Mouse (Mus musculus) cerebellum, adult 9-11 months (tissue): ENCODE results near the gene Fam185a.

Experiments
- DNase-seq: peaks from one replicate; pipeline ENCODE4 v3.0.0; 2022

Gene Fam185a

GRCm38 (mm10) chr5:21424614-21425602 lies at the start of gene Fam185a, which contains the start of gene Ccdc146:
TSS of gene Fam185a (plus strand) at chr5:21424958.
TSS of gene Ccdc146 (minus strand) at chr5:21424677.
- DNase-seq = peak; percentile 97

- no peak for DNase-seq
Measured at GRCm38 (mm10) chr5:21376935-21377334, 47.8 kb upstream of the Fam185a start.

GRCm38 (mm10) chr5:21378397-21378796 lies 46.4 kb upstream of the Fam185a start:
- no peak for DNase-seq

GRCm38 (mm10) chr5:21381986-21382385 lies 42.8 kb upstream of the Fam185a start:
- DNase-seq = no peak

GRCm38 (mm10) chr5:21382678-21383077 lies 42.1 kb upstream of the Fam185a start:
- DNase-seq = no peak

GRCm38 (mm10) chr5:21383392-21384251 lies 41.1 kb upstream of the Fam185a start:
- no peak for DNase-seq

- DNase-seq = no peak
Measured at GRCm38 (mm10) chr5:21384252-21384960, 40.4 kb upstream of the Fam185a start.

DNA sequence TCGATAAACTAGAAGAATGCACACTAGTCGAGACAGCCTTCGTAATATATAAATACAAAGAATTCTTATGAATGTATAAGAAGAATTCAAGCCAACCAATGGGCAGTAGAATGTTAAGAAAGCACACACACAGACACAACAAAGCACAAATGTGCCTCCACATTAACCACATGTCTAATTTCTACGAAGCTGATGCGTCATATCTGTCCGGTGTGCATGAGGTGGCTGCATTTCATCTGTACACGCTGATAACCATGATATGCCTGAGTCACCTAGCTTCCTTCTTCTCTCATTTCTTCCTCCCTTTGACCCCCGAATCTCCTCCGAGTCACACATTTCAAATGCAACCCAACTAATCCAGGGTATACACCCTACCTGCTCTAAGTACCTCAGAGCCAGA lies 39.8 kb upstream of the Fam185a start:
- no peak for DNase-seq

DNA sequence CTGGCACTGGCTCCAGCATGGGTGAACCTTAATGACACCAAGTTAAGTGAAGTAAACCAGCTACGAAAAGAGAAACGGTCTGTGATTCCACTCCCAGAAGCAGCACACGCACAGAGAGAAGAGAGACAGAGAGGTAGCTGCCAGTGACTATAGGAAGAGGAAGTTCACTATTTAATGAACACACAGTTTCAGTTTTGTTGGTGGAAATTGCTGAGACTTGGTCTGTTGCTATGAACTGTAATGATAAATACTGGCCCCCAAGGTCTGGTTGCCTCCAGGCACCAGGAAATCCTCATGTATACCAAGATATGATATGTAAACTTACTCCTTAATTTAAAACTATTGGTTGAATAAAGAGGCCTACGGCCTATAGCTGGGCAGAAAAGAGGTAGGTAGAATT lies 38.3 kb upstream of the Fam185a start:
- DNase-seq = no peak

GRCm38 (mm10) chr5:21387340-21387739 lies 37.4 kb upstream of the Fam185a start:
- no peak for DNase-seq

GRCm38 (mm10) chr5:21388855-21389254 lies 35.9 kb upstream of the Fam185a start:
- no peak for DNase-seq

- no peak for DNase-seq
Measured at GRCm38 (mm10) chr5:21391616-21392384, 33.0 kb upstream of the Fam185a start.

DNA sequence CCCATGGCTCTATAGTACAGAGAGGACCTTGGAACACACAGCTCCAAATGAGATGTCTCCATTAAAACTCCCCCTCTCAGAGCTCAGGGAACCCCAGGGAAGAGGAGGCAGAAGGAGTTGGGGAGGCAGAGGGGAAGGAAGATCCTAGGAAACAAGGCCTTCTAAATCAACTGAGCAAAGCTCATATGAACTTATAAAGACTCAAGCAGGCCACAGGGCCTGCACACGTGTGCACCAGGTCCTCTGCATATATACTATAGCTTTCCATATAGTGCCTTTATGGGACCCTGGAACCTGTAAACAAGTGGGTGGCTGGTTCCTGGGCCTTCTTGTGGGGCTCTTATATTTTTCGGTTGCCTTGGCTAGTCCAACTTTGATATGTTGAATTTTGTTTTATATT lies 30.2 kb upstream of the Fam185a start:
- DNase-seq = no peak

- DNase-seq = no peak
Measured at GRCm38 (mm10) chr5:21395205-21395840, 29.4 kb upstream of the Fam185a start.

DNA sequence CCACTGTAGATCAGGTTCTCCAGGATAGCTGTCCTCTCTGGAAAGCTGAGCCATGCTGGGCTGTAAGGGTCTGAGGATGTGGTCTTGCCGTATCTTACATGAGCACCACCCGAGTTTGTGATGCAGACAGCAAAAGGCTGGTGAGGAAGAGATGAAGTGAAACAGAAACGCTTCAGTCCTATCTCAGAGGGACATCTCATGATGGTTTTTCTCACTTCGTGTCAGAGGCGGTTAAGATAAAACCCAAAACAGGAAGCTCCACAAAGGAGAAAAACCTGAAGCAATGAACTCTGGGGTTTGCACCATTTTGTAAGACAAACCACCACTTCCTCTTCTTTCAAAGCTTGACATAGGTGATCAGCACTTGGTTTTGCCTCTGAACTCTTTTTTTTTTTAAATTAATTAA lies 13.5 kb upstream of the Fam185a start:
- DNase-seq = no peak

GRCm38 (mm10) chr5:21412056-21412455 lies 12.7 kb upstream of the Fam185a start:
- no peak for DNase-seq

DNA sequence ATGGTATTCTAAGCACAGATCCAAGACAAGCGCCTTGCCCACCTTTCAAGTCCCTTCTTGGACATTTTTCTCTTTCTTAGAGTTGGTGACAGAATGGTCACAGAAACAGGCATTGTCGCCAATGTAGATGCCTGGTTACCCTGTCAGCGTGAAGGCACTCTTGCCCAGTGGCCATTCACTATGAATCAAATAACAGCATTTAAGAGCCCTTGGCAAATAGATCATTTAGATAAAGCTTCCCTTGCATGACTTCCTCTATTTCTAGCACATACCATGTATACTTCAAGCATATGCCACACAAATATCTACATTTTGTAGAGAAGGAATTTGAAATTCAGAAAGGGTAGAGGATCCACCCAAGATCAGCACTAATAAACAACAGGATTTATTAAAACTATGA lies 11.4 kb upstream of the Fam185a start:
- DNase-seq = no peak

- DNase-seq = no peak
Measured at GRCm38 (mm10) chr5:21414116-21414820, 10.5 kb upstream of the Fam185a start.

GRCm38 (mm10) chr5:21418613-21419012 lies 6.1 kb upstream of the Fam185a start:
- no peak for DNase-seq

DNA sequence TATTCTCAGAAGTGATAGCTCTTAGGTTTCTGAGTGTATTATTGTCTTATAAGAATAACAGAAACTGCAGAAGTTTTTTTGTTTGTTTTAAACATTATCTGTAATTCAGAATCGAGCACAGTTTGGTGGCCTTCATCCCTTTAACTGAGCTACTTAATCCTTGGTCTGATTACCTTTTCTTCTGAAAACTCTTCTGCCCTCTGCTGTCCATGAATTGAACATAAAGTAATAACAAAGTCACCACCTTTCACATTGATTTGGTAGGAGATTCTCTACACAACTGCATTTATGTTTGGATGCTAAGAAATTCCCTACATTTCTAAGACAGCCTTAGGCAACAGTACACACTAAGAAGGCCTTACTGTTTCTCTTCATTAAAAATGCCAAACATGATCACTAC lies 4.1 kb upstream of the Fam185a start:
- no peak for DNase-seq

- DNase-seq = no peak
Measured at GRCm38 (mm10) chr5:21426666-21427065, 1.9 kb downstream of the Fam185a start.
